Mouse (Mus musculus): ENCODE data around the gene Efna5.

Efna5 gene

DNA sequence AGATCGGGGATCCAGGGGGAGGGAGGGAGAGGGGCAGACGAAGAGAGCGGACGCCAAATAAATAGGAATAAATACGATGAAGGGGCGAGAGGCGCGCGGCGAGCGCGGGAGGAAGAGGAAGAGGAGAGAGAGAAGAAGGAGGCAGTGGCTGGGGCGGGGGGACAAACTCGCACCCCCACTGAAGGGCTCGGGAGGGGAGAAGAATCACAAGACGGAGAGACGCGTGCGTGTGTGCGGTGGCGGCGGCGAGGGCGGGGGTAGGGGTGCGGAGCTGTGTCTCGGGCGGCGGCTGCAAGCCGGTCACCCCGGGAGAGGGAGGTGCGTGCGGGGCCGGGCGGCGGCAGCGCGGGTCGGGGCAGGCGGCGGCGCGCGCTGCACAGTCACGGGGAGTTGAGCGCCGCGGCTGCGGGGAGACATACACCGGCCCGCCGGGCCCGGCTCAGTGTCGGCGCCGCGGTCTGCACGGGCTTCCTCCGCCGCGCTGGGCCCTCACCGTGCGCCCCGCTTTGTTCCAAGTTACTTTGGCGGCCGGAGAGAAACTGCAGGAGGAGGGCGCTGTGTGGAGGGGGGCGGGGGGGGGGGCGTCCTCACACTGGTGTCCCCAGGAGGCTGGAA is at the start of gene Efna5:
Efna5 (minus strand) TSS at position 142 of the 615 bp plus-strand sequence.
- no peak for DNase-seq (ENCODE audit: low read depth, low spot score)

DNA sequence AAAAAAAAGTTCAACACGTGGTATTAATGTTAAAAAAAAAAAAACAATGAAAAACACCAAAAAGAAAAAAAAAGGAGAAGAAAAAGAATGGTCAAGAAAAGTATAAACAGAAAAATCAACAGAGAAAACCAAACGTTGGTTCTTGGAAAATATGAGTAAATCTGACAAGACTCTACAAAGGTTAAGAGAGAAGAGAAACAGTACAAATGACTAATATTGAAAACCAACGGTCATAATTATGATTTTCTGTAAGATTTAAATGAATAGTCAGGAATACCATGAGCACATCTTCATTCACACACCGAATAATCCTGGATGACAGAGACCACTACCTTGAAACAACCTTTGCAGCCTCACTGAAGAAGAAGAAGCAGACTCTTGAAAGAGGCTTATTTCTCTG is 34.2 kb upstream of the Efna5 start:
- no peak for DNase-seq (ENCODE audit: low read depth, low spot score)

DNA sequence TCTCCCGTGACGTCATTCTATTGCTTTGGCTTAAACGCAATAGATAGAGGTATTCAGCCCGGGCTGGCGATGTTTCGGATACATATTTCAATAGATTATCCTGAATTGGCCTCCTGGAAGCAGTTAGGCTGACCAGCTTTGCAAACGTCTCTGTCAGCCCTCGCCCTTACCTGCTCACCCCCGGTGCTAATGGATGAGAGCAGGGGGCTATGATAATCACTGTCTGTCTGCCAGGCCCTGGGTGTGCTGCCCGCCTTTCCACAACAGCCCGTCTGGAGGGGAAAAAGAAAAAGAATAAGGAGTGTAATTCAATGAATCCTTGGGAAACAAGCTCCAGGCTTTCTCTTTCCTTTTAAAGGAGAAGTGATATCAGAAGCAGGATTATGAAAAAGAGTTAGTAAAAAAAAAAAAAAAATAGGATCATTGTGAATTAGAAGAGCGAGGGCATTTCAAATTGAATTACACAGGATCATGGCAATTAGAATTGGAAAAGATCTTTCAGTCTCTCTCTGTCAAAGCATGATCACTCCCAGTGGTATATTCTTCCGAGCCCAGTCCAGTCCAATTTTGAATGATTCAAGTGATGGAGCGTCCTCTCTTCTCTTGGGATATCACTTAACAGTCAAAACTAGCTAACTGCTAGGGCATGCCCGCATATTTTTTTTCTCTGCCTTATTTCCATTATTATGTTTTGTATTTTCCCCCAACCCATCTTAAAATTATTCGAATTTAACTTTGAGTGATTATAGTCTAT is 24.8 kb upstream of the Efna5 start:
- DNase-seq (ENCODE audit: low read depth, low spot score), result no peak

DNA sequence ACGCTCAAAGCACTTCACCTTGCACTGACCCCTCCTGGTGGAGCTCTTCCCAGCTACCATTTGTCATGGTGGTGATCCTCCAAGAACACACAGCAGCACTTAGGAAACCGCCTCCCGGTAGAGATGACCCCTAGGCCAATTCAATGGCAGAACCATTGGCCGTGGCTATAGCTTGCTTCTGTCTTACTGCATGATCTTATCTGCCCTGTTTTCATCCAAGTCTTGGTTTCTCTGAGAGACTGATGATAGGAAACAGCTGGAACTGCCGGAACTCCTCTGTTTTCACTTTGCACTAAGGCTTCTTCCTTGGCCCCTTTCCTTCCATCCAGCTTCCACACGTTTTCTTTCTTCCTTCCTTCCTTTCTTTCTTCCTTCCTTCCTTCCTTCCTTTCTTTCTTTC is 17.9 kb upstream of the Efna5 start:
- DNase-seq (ENCODE audit: low read depth, low spot score), result no peak

DNA sequence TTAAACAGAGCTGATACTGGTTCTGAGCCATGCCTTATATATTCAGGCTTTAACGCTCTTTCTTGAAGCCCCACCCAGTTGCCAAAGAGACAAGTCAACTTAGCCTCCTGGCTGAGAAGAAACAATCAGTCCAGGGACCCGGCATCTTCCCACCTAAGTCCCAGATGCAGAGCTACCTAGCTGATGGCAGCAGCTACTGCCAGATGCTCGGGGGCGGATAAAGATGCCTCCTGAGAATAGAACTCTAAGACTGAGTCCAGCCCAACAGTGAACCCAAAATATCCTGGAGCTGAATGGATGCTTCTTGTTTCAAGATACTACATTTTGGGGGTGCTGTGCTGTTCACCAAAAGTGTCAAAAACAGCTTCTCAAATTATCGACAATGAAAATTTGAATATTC is 8.9 kb upstream of the Efna5 start:
- no peak for DNase-seq (ENCODE audit: low read depth, low spot score)

DNA sequence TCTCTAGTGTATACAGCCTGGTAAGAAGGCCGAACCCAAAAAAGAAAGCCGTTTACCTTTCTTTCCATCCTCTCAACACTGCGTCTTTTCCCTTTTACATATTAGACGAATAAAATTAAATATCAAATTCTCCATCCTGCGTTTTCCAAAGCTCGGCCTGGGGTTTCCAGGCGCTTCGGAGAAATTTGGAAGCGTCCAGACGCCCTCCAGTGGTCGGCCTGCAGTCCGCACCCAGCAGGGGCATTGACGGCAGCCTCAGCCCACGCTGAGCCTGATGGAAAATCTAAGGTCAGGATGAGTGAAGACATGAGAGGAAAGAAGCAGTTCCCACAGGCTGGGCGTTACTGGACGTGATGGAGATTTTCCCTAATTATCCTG is 3.0 kb upstream of the Efna5 start:
- peak; percentile 40 for DNase-seq (ENCODE audit: low read depth, low spot score)

DNA sequence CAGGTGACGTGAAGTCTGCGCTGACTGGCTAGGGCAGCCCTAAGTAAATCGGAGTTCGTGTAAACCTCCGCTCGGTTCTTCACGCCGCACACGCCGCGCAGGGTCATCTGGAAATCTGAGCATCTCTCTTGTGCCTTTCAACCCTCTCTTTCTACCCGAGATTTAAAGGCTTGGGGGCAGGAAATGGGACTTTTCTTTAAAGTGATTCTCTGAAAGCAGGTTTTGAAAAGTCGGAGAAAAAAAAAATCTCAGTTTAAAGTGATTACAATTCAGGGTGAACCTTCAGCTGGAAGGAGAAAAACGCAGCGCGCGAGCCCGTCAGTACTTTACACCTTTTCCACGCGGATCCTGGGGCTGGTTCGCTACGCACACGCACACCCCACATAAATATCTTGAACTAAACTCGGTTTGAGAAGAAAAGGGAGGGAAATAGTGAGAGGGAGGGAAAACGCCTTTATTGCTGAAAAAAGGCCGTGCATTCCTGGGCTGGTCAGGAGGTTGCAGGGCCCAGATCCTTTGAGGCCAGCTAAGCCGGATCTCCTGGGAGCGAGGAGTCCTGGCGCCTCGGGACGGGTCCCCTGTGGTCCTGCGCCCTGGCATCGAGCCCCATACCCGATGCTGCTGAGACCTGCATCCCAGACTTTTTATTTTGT is 2.5 kb upstream of the Efna5 start:
- DNase-seq (ENCODE audit: low read depth, low spot score), result peak; percentile 9

DNA sequence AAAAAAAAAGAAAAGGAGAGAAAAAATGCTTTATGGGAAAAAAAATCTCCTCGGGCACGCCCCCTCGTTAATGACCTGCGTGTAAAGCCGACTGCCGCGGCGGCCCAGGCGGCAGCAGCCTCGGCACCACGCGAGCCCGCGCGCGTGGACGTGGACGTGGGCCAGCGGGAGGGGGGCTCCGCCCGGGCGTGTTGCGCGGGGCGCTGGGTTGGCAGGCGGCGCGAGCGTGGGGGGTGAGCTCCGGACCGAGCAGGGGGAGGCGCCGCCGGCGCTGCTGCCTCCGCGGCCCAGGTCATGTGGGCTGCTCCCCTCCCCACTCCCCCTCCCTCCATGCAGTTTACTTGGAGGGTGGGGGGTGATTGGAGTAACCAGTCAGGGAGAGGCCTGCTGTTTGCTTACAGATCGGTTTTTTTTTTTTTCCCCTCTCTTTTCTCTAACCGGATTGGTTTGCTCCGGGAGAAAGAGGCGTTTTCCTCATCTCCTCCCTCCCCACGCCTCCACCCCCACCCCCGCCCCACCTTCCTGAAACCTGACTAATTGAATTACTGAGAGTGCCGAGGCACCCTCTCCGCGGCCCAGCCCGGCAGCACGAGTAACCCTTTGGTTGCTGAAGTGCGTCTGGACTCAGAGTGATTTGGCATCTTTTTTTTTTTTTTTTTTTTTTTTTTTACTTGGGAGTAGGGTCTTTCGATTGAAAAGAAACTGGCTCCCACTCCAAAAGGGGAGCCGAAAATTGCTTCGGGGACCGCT is 1.8 kb upstream of the Efna5 start:
- peak; percentile 73 for DNase-seq (ENCODE audit: low read depth, low spot score)

DNA sequence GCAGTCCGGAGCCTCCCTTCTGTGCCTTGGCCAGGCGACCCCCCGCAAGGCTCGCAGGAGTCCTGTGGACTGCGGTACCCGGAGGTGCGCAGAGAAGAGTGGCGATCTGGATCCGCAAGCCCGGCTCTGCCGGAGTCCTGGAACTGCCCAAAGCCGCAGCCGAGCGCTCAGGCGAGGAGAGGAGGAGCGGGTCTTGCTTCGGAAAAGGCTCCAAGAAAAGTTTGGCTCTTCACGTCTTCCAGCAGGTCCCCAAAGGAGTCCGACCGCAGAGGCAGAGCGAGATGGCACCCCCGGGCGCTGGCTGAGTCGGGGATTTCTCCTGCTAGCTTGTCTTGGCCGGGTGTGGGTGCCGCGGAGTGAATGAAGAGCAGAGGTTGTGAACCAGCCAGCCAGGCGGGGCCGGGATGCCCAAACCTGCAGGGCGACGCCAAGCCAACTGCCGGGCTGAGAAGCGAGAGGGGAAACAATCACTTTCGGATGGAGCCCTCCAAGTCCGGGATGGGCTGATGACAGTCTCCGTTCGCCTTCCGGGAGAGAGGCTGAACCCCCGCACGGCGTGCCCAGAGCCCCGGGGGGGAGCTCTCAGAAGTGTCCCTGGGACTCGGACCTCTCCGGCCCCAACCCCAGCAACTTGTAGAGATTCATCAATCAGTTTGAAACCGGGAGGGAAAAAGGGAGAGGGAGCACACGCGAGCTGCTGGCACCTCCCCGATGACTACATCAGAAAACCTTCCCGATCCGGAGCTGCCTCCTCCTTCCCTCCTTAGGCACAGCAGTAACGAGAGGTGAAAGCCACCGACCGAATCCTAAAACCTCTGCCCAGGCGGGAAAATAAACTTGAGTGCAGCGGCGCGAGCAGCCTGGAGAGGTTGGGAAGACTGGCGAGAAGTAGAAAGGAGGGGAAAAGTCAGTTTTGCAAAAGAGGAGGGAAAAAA is 941 bp upstream of the Efna5 start:
- DNase-seq (ENCODE audit: low read depth, low spot score), result peak; percentile 28

DNA sequence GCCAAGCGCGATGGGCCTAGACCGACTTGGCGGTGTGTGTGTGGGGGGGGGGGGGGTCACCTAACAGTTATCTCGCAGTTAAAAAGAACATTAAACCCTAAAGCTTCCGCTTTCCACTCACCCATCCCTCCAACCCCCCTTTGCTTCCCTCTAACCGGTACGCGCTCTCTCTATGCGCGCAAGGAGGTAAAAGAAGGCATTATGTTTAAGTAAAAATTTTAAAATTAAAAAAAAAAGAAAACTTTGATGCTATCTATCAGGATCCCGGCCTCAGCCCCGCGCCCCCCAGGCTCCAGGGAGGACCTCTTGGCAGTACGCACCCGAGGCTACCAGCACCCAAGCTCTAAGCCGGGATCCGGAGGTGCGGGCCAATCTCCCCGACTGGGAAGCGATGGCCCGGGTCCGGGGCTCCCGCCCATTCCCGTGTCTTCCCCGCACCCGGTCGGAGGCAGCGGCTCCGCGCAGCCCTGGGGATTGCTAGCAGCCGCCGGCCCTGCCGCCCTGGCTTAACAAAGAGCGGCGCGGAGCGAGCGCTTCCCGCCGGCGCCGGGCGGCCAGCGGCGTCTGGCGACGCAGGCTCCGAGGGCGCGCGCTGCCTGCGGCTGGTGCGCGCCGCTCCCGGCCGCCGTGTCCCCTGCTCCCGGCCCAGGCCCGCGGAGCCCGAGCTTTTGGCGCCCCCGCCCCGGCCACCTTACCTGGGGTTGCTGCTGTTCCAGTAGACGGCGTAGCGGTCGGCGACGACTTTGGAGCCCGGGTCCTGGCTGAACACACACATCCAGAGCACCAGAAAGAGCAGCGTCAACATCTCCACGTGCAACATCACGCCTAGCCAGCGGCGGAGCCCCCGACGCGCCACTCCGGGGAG is 574 bp downstream of the Efna5 start:
- peak; percentile 39 for DNase-seq (ENCODE audit: low read depth, low spot score)

DNA sequence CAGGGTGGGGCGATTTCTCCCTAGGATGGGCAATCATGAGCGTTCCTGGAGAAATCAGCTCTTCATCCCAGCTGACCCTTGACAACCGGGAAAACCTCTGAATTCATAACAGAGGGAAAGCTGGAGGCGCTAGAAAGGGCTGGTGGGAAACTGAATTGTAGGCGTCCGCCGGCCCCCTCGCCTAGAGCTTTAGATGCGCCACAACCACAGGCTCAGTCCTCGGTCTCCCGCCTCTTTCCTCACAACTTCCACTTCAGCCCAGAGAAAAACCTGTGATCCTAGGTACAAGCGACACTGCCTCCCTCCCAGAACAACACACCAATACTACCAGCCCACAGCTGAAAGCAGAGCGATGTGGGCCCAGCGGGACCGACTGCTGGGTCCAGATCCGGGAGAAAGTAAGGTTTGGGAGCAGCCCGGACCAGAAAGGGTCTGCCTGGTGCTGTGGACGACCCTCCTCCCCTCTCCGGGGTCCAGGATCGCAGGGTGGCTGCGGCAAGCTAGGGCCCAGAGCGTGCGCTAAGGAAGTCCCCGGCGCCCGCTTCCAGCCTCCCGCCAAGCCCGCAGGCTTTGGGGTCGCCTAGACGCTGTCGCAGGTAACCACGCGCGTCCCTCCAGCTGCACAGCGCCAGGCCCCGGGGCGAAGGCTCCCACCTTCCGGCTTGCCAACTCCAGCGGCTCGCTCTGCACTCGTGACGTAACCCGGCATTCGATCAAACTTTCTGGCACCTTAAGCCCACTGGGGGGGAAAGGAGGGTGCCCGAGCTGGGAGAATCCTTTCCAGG is 1.4 kb downstream of the Efna5 start:
- peak; percentile 26 for DNase-seq (ENCODE audit: low read depth, low spot score)

DNA sequence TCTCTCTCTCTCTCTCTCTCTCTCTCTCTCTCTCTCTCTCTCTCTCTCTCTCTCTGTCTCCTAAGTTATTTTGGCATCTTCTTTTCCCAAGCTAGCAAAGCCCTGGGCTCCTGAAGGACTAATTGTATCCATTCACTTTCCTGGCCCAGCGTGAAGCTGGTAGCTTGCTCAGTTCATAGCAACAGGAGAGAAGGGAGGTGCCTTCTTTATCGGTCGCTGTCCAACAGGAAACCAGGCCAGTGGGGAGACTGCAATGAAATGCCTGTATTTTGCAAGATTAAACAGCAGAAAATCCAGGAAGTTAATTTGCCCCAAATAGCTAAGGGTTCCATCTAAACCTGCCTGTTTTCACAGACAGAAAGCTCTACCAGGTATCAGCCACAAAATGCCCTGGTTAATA is 5.4 kb downstream of the Efna5 start:
- DNase-seq (ENCODE audit: low read depth, low spot score), result no peak

DNA sequence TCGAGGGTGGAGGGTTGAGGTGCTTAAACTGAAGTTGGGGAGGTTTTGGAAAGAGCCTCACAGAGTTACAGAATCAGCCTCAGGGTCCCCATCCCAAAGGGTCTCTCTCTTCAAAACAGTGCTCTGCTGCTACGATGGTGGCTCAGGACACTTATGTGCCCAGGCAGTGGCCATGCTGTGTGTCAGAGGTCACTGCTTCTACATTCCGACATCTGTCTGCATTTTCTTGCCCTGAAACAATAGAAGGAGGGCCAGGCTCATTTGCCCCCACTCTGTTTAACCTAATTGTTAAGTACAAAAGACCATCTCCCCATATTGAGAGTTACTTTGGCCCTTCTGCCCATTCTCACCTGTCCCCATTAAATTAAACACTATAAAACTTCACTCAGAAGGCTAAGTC is 9.2 kb downstream of the Efna5 start:
- DNase-seq (ENCODE audit: low read depth, low spot score), result no peak

DNA sequence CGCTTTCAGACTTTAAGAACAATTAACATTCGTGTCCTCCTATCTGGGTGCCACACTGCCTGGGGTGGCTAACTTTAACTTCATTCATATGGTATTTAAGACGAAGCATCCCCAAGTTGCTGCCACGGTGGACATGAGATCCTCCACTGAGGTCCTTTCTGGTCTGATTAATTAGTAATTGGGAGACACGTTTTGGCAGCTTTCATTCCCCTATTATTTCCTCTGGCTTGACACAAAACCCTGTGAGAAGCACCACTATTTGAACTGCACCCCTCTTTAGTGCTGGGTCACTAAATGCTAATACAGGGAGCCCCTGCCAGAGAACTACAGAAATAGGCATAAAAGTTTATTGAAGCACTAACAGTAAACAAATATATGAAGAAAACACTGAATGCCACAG is 9.9 kb downstream of the Efna5 start:
- DNase-seq (ENCODE audit: low read depth, low spot score), result no peak

DNA sequence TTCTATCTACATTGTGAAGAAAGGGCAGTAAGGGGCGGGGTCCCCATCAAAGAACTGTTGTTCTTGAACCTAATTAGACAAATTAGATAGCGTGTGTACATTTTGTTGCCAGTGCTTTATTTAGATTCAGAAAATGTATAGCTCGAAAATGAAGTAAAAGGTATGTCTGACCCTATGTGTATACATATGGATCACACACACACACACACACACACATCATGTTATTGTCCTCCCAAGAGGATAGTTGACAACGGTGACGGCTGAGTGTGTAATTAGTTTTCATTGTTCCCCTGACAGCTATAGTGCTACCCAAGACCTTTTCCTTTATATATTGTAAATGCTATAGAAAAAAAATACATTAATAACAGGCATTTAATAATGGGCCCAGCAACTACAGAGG is 10.7 kb downstream of the Efna5 start:
- no peak for DNase-seq (ENCODE audit: low read depth, low spot score)

DNA sequence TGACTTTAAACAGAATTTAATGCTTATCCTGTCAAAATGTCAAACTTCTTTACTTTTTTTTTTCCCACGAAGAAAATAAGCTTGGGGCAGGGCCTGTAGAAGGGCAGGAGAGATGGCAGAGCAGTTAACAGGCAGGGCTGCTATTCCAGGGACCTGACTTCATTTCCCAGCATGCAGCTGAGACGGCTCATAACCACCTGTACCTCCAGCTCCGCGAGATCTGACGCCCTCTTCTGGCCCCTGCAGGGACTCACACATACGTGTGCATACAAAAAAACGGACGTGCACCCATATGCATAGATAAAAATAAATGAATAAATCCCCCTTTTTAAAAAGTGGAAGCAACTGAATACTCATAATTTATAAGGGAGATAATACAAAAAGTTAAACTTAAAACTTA is 16.2 kb downstream of the Efna5 start:
- DNase-seq (ENCODE audit: low read depth, low spot score), result no peak

DNA sequence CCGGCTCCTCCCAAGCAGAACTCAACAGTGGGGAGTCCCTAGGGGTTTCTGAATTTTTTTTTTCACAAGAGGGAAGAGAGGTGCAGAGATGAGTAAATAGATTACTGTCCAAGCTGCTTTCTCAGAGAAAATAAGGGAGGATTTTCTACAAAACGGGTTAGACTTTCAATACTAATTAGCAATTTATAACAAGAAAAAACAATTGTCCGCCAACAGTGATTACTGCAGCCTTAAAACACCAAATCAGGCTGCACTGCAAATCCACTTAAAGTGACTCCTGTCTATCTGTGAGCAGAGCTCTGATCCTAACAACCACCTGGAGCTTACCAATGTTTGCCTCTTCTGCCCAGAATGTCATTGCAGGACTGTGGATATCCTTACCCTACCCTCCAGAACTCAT is 18.1 kb downstream of the Efna5 start:
- DNase-seq (ENCODE audit: low read depth, low spot score), result no peak

DNA sequence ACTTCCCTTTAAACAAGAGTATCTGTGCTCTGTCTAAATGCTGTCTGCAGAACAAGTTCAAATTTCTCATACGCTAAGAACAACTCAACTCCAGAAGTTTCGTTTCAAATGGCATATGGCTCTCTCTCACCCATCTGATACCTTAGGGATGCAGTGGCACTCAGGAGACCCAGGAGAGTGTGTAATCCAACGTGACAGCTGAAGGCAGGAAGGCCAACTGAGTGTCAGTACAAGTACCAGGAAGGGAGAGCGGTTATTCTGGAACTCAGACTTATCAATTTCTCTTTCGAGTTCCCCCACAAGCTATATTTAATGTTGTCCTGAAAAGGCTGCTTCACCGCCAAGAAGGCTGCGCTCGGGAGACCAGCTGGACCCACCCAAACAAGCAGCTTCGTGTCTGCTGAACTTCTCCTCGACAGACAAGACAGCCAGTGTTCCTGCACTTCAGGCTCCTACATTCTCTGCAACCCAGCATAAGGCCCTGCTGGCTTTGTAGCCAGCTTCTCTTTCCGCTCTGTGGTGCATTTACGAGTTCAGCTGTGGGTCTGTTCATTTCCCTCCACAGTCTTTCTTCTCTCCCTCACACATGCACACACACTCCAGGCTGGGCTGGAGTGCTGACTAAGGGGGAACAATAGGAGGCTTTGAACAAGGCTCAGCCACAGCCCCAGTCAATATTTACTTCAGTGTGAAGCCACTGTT is 18.7 kb downstream of the Efna5 start:
- peak; percentile 13 for DNase-seq (ENCODE audit: low read depth, low spot score)

DNA sequence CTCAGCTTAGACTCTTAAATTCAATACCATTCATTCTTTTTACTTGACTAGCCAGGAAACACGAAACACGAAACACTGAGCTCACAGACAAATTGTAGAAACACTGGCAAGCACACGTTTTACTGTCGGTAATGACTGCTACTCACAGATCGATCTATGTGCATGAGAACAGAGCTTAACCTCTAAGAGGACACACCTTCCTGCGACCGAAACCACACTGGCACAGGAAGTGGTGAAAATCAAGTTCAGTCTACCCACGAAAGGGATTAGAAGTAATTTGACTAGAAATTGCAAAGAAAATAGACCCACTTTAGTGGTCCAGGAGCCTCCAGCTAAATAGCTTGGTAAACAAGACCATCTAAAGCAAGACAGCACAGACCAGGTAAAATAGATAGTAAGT is 23.8 kb downstream of the Efna5 start:
- no peak for DNase-seq (ENCODE audit: low read depth, low spot score)

All from WW6 (cell line).